Mouse (Mus musculus): ENCODE results near the gene BC035947. TPM values are rescaled to one million over a fixed set of nuclear protein-coding genes. Genes with fewer than 3 reads are reported as not detected.

The BC035947 gene
- total and polyA plus RNA-seq, 3 experiments, result not detected

DNA sequence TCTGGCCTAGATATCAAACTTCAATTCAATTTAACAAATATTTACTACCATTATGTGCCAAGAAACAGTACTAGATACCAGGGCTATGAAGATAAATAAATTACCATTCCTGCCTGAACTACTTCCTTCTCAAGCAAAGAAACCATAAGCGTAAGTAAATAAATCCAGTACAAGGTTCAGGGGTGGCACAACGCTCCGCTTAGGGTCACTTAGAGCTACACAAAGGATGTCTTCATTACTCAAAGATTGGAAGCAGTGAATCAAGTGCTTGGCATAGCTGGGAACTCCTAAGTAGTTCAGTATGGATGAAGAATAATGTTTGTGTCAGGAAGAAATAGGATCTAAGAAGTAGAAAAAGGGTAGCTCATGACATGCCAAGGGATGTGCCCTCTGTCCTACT lies 28.5 kb downstream of the BC035947 start:
- peaks cover 25 to 67% of the 10 kb centered on the region in 2 experiments for H3K36me3 ChIP-seq (replicated peaks in 1 of 2; ENCODE audit: control insufficient read depth in 1 of 2, insufficient read depth in 1 of 2, low read length in 1 of 2)
- no peak overlapping the region for H3K27ac ChIP-seq (ENCODE audit: insufficient read depth, low read depth)
- H3K4me1 ChIP-seq (ENCODE audit: control insufficient read depth in 1 of 2, insufficient read depth in 2 of 2), result peaks cover 6 to 41% of the 10 kb centered on the region in 2 experiments; a peak in 3 of 4 replicates
- no peaks in the 10 kb centered on the region for H3K9me3 ChIP-seq (replicated peaks; ENCODE audit: low read length)
- dilution Hi-C loops (cut with MboI; ENCODE audit: extremely low pct_ligation_motif_present, extremely low pct_unique_long_range_greater_than_20kb, low sequenced_read_pairs) (no loop called here), in situ Hi-C loops (cut with MboI; ENCODE audit: low pct_ligation_motif_present, low pct_unique_long_range_greater_than_20kb, low sequenced_read_pairs) (no loop called here)
- no peak for DNase-seq (ENCODE audit: extremely low read depth)
- TF ChIP-seq E2F4 (IDR thresholded peaks at IDR 0.05; ENCODE audit: insufficient replicate concordance, low read depth, low read length) (no peak), JUND (conservative IDR thresholded peaks at IDR 0.05; ENCODE audit: low read depth, low read length) (no peak), MEF2A (IDR thresholded peaks at IDR 0.05; ENCODE audit: borderline replicate concordance, low read depth, low read length) (no peak), ZKSCAN1 (IDR thresholded peaks at IDR 0.05; ENCODE audit: borderline replicate concordance, low read depth, low read length) (no peak), PAX5 (IDR thresholded peaks at IDR 0.05; ENCODE audit: low read length) (no peak), SMC3 (IDR thresholded peaks at IDR 0.05; ENCODE audit: low read depth, low read length) (no peak), USF2 (conservative IDR thresholded peaks at IDR 0.05; ENCODE audit: low read depth, low read length) (no peak), ELF1 (IDR thresholded peaks at IDR 0.05; ENCODE audit: low read depth, low read length) (no peak), UBTF (IDR thresholded peaks at IDR 0.05; ENCODE audit: low read depth, low read length) (no peak), HCFC1 (IDR thresholded peaks at IDR 0.05; ENCODE audit: low read depth, low read length) (no peak), RCOR1 (conservative IDR thresholded peaks at IDR 0.05; ENCODE audit: low read depth, low read length) (no peak), BHLHE40 (IDR thresholded peaks at IDR 0.05; ENCODE audit: low read depth, low read length) (no peak), CHD1 (IDR thresholded peaks at IDR 0.05; ENCODE audit: low read depth, low read length) (no peak), POLR2A (IDR thresholded peaks at IDR 0.05; ENCODE audit: low read depth, low read length) (no peak), USF1 (IDR thresholded peaks at IDR 0.05; ENCODE audit: low read depth, low read length) (no peak), NRF1 (IDR thresholded peaks at IDR 0.05; ENCODE audit: low read depth, low read length) (no peak)
- no peak overlapping the region for H3K4me2 ChIP-seq (ENCODE audit: insufficient read depth, low read depth, poor library complexity, severe bottlenecking)
- peaks cover 80% of the 10 kb centered on the region for H3K79me2 ChIP-seq (replicated peaks; ENCODE audit: control insufficient read depth, extremely low read depth, insufficient read depth, poor library complexity, severe bottlenecking)
- H3K9ac ChIP-seq (ENCODE audit: insufficient read depth, low read depth), result no peak overlapping the region
- H3K4me3 ChIP-seq (replicated peaks in 1 of 3; ENCODE audit: low read depth in 2 of 3, low read length in 2 of 3, poor library complexity in 1 of 3), result no peak overlapping the region
- no peaks in the 10 kb centered on the region for H3K27me3 ChIP-seq (replicated peaks)

DNA sequence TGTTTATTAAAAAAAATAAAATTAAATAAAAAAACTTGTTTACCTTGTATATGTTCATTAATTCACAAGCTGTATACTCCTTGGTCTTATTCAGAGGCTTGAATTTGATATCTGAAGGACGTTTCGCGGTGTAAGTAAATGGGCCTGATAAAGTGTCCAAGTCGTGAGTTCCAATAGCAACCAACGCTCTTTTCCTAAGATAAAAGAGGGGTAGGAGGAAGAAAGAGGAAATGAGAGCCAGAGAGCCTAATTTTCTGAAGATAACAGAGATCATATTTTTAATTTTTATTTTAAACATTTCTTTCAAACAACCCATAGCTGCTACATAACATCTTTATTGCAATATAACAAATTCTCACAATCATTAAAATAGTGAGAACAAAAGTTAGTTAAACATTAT lies 39.5 kb downstream of the BC035947 start:
- H3K9ac ChIP-seq (ENCODE audit: insufficient read depth, low read depth), result no peak overlapping the region
- in situ Hi-C loops (cut with MboI; ENCODE audit: low pct_ligation_motif_present, low pct_unique_long_range_greater_than_20kb, low sequenced_read_pairs) (no loop called here), dilution Hi-C loops (cut with MboI; ENCODE audit: extremely low pct_ligation_motif_present, extremely low pct_unique_long_range_greater_than_20kb, low sequenced_read_pairs) (no loop called here)
- DNase-seq (ENCODE audit: extremely low read depth), result no peak
- H3K4me2 ChIP-seq (ENCODE audit: insufficient read depth, low read depth, poor library complexity, severe bottlenecking), result no peak overlapping the region
- no peaks in the 10 kb centered on the region for H3K4me1 ChIP-seq (ENCODE audit: control insufficient read depth in 1 of 2, insufficient read depth in 2 of 2)
- TF ChIP-seq USF2 (conservative IDR thresholded peaks at IDR 0.05; ENCODE audit: low read depth, low read length) (no peak), RAD21 (IDR thresholded peaks at IDR 0.05; ENCODE audit: low read depth, low read length) (no peak), JUND (conservative IDR thresholded peaks at IDR 0.05; ENCODE audit: low read depth, low read length) (no peak), CHD1 (IDR thresholded peaks at IDR 0.05; ENCODE audit: low read depth, low read length) (no peak), USF1 (IDR thresholded peaks at IDR 0.05; ENCODE audit: low read depth, low read length) (no peak)
- H3K79me2 ChIP-seq (replicated peaks; ENCODE audit: control insufficient read depth, extremely low read depth, insufficient read depth, poor library complexity, severe bottlenecking), result peaks cover 4% of the 10 kb centered on the region; the same call in 1 of the 2 replicates
- no peak overlapping the region for H3K4me3 ChIP-seq (replicated peaks in 1 of 3; ENCODE audit: low read depth in 2 of 3, low read length in 2 of 3, poor library complexity in 1 of 3)
- no peaks in the 10 kb centered on the region for H3K9me3 ChIP-seq (replicated peaks; ENCODE audit: low read length)
- no peak overlapping the region for H3K27ac ChIP-seq (ENCODE audit: insufficient read depth, low read depth)
- no peaks in the 10 kb centered on the region for H3K27me3 ChIP-seq (replicated peaks)
- H3K36me3 ChIP-seq (replicated peaks in 1 of 2; ENCODE audit: control insufficient read depth in 1 of 2, insufficient read depth in 1 of 2, low read length in 1 of 2), result peaks cover 61 to 91% of the 10 kb centered on the region in 2 experiments

All from CH12.LX (cell line).